Mouse (Mus musculus) embryonic facial prominence, embryonic 11.5 days (tissue): ENCODE results near the gene Lrch4. TPM values are rescaled to one million over a fixed set of nuclear protein-coding genes. Genes with fewer than 3 reads are reported as not detected.

Experiments used
- ATAC-seq: fragments of 200-750 bp; cut with Nextera tagmentation; replicated peaks from 2 replicates; pipeline ENCODE4 v1.8.0; 2017; ENCODE audit warnings: low read depth; ENCODE audit not compliant: insufficient number of reproducible peaks, low FRiP score, low TSS enrichment
- DNase-seq: peaks from one replicate; pipeline ENCODE4 v3.0.0-alpha.2; 2015; ENCODE audit warnings: low spot score
- H3K27ac ChIP-seq: fragments of 300-500 bp; sonication (generic); replicated peaks from 2 replicates; pipeline ENCODE4 v1.5.1; 2014; ENCODE audit warnings: mild to moderate bottlenecking, low read depth, low read length, control low read depth
- H3K27me3 ChIP-seq: fragments of 300-500 bp; sonication (generic); 2 replicates; pipeline ENCODE4 v1.6.1; 2014; ENCODE audit warnings: mild to moderate bottlenecking, low read length, moderate library complexity, mixed read lengths; ENCODE audit not compliant: control insufficient read depth, insufficient read depth
- H3K36me3 ChIP-seq: fragments of 300-500 bp; sonication (generic); replicated peaks from 2 replicates; pipeline ENCODE4 v1.6.1; 2014; ENCODE audit warnings: low read depth, mild to moderate bottlenecking, low read length, moderate library complexity, mixed read lengths; ENCODE audit not compliant: control insufficient read depth, insufficient read depth
- H3K4me1 ChIP-seq: fragments of 300-500 bp; sonication (generic); 2 replicates; pipeline ENCODE4 v1.6.1; 2014; ENCODE audit warnings: low read length, mixed read lengths; ENCODE audit not compliant: control insufficient read depth, insufficient read depth
- H3K4me2 ChIP-seq: fragments of 300-500 bp; sonication (generic); 2 replicates; pipeline ENCODE4 v1.6.1; 2014; ENCODE audit warnings: low read depth, mild to moderate bottlenecking, control low read depth, low read length, moderate library complexity
- H3K4me3 ChIP-seq: fragments of 300-500 bp; sonication (generic); 2 replicates; pipeline ENCODE4 v1.5.1; 2014; ENCODE audit warnings: low read depth, low read length, control low read depth
- H3K9ac ChIP-seq: fragments of 300-500 bp; sonication (generic); replicated peaks from 2 replicates; pipeline ENCODE4 v1.6.1; 2014; ENCODE audit warnings: mild to moderate bottlenecking, control low read depth, low read length
- H3K9me3 ChIP-seq: fragments of 300-500 bp; sonication (generic); replicated peaks from 2 replicates; pipeline ENCODE4 v1.6.1; 2016; ENCODE audit warnings: mild to moderate bottlenecking, low read length, inconsistent platforms, mixed read lengths; ENCODE audit not compliant: control insufficient read depth
- WGBS: fragments of 180-500 bp; shearing (Covaris S2); extraction: QIAGEN DNeasy Blood & Tissue Kit; methylation state at CpG from one replicate; pipeline ENCODE4 v1.1.7; 2014; 5-methylcytosine and 5-hydroxymethylcytosine counted together
- polyA plus RNA-seq: library from polyadenylated mRNA; unstranded; fragments of >200 nt; fragmentation: Nextera tagmentation; extraction: Ambion mirVana; gene quantifications from 2 replicates; pipeline ENCODE4 v1.2.1, GENCODE M21; 2014

Lrch4 gene
- polyA plus RNA-seq, 1 experiment from 2014 or later: 28.4 TPM

DNA sequence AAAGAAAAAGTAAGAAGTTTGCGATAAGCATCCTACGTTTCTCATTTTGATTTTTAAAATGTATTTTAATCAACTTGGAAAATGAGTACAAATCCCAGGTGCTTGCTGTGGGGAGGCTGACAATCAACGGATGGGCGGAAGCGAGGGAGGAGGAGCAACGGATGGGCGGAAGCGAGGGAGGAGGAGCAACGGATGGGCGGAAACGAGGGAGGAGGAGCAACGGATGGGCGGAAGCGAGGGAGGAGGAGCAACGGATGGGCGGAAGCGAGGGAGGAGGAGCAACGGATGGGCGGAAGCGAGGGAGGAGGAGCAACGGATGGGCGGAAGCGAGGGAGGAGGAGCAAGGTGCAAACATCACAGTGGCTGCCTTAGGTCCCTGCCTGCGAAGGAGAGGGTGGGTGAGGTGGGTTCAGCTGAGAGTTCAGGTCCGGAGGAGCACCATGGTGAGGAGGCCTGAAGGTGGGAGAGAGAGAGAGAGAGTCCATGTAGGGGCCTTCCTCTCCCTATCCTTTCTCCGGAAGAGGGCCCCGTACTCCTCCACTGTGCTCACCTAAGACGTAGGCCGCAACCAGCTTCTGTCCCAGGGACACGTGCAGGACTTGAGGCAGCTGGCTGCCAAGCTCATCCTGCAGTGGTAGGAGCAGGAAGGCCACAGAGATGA, 32.2 kb upstream of the Lrch4 start:
- Histone ChIP-seq H3K4me1 (no peaks in the 10 kb centered on the region), H3K9me3 (no peaks in the 10 kb centered on the region), H3K9ac (no peak overlapping the region), H3K27me3 (no peaks in the 10 kb centered on the region), H3K27ac (no peak overlapping the region), H3K36me3 (no peaks in the 10 kb centered on the region), H3K4me2 (peak overlapping the region; percentile 19; the same call in 1 of the 2 replicates), H3K4me3 (no peak overlapping the region)
- ATAC-seq (no peak), DNase-seq (no peak)
- 31% methylated on average over 30 of the region's 30 CpGs for WGBS

DNA sequence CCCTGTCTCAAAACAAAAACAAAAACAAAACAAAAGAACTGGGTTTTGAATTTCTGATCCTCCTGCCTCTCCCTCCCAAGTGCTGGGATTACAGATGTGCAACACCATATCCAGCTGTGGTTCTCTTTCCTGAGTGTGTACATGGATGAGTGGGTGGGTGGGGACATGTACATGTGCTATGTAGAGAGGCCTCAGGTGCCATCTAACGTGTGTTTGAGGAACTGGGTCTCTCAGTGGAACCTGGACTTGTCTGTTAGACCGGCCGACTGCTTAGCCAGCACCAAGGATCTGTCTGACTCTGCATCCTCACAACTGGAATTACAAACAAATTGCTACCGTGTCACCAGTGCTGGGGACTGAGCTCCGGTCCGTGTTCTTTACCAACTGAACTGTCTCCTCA, 31.3 kb upstream of the Lrch4 start:
- H3K9ac ChIP-seq: no peak overlapping the region
- DNase-seq (no peak), ATAC-seq (no peak)
- H3K27me3 ChIP-seq: no peaks in the 10 kb centered on the region
- H3K4me2 ChIP-seq: no peak overlapping the region
- H3K9me3 ChIP-seq: no peaks in the 10 kb centered on the region
- no peak overlapping the region for H3K4me3 ChIP-seq
- WGBS: 96% methylated on average over 6 of the region's 6 CpGs
- H3K4me1 ChIP-seq: no peaks in the 10 kb centered on the region
- H3K27ac ChIP-seq: no peak overlapping the region
- H3K36me3 ChIP-seq: no peaks in the 10 kb centered on the region

GRCm38 (mm10) chr5:137598100-137598826, 30.7 kb upstream of the Lrch4 start:
- Histone ChIP-seq H3K36me3 (no peaks in the 10 kb centered on the region), H3K27me3 (no peaks in the 10 kb centered on the region), H3K4me1 (no peaks in the 10 kb centered on the region), H3K4me3 (no peak overlapping the region), H3K27ac (no peak overlapping the region), H3K9me3 (no peaks in the 10 kb centered on the region), H3K4me2 (no peak overlapping the region), H3K9ac (no peak overlapping the region)
- WGBS: 95% methylated on average over 2 of the region's 2 CpGs
- DNase-seq (no peak), ATAC-seq (no peak)

DNA sequence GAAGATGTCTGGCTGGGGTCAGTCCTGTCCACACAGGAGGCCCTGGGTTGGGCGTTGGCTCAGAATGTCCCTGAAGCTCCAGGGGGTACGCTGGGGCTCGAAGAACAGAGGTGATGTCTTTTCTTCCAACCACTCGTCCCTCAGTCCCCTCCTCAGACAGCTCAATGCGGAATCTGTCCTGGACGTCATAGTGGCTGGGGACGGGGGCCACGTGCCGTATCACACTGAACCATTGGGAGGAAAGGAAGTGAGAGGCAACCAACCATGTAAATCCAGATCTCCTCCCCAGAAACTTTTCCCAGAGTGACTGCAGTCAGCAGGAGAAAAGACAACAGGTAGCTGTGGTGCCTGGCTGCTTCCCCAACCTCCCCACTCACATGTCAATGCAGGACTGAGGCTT, 29.3 kb upstream of the Lrch4 start:
- H3K27ac ChIP-seq: no peak overlapping the region
- H3K4me1 ChIP-seq: no peaks in the 10 kb centered on the region
- no peaks in the 10 kb centered on the region for H3K9me3 ChIP-seq
- no peaks in the 10 kb centered on the region for H3K27me3 ChIP-seq
- H3K9ac ChIP-seq: peak overlapping the region; percentile 61
- peak overlapping the region; percentile 64 for H3K4me3 ChIP-seq
- 54% methylated on average over 9 of the region's 9 CpGs for WGBS
- H3K4me2 ChIP-seq: peak overlapping the region; percentile 95
- ATAC-seq (no peak), DNase-seq (no peak)
- H3K36me3 ChIP-seq: no peaks in the 10 kb centered on the region

- 2% methylated on average over 19 of the region's 19 CpGs for WGBS
- Histone ChIP-seq H3K4me1 (no peaks in the 10 kb centered on the region), H3K27ac (no peak overlapping the region)
Measured at GRCm38 (mm10) chr5:137600281-137600618, 28.7 kb upstream of the Lrch4 start.

GRCm38 (mm10) chr5:137600619-137601364, 28.1 kb upstream of the Lrch4 start, which contains the start of gene Mospd3:
Gene Mospd3 (minus strand): TSS chr5:137601058.
- ATAC-seq: peak; percentile 94
- Histone ChIP-seq H3K4me2 (peak within 1 kb of the TSS; percentile 95), H3K4me3 (peak within 1 kb of the TSS; percentile 64), H3K36me3 (no peaks in the 10 kb centered on the region), H3K27me3 (no peaks in the 10 kb centered on the region), H3K4me1 (no peaks in the 10 kb centered on the region), H3K9ac (peak within 1 kb of the TSS; percentile 61), H3K27ac (0 out of 2 replicates have a peak within 1 kb of the TSS, but pooled peaks have one; percentile 52), H3K9me3 (no peaks in the 10 kb centered on the region)
- peak; percentile 98 for DNase-seq
- under 1% methylated on average over 41 of the region's 41 CpGs for WGBS

More at GRCm38 (mm10) chr5:137600281-137600618, 28.7 kb upstream of the Lrch4 start:
- Histone ChIP-seq H3K36me3 (no peaks in the 10 kb centered on the region), H3K27me3 (no peaks in the 10 kb centered on the region), H3K9ac (peak overlapping the region; percentile 61), H3K9me3 (no peaks in the 10 kb centered on the region), H3K4me3 (peak overlapping the region; percentile 64), H3K4me2 (peak overlapping the region; percentile 95)
- peak; percentile 17 for DNase-seq
- peak; percentile 71 for ATAC-seq

- H3K4me3 ChIP-seq: peak overlapping the region; percentile 64
- peak overlapping the region; percentile 39 for H3K9ac ChIP-seq
- H3K36me3 ChIP-seq: no peaks in the 10 kb centered on the region
- no peak overlapping the region for H3K27ac ChIP-seq
- H3K27me3 ChIP-seq: no peaks in the 10 kb centered on the region
- no peaks in the 10 kb centered on the region for H3K4me1 ChIP-seq
- no peak for ATAC-seq
- H3K4me2 ChIP-seq: peak overlapping the region; percentile 59
- WGBS: 0% methylated on average over 22 of the region's 22 CpGs
- peak; percentile 58 for DNase-seq
- no peaks in the 10 kb centered on the region for H3K9me3 ChIP-seq
Measured at GRCm38 (mm10) chr5:137601365-137601729, 27.6 kb upstream of the Lrch4 start.
